Mouse (Mus musculus) intestine, embryonic 14.5 days (tissue): ENCODE measurements at regions not wholly inside any gene's neighbourhood (a gene's known extent, or its start where the extent isn't known, plus 50 kb on each side); places are given as distances from the start of the nearest gene placed in this dataset.

Experiments used
- ATAC-seq: fragments of 200-750 bp; cut with Nextera tagmentation; replicated peaks from 2 replicates; pipeline ENCODE4 v1.8.0; 2017; ENCODE audit warnings: low read depth, moderate number of reproducible peaks, moderate TSS enrichment, moderate library complexity; ENCODE audit not compliant: low FRiP score, low TSS enrichment
- DNase-seq: peaks from one replicate; pipeline ENCODE4 v3.0.0-alpha.2; 2018; ENCODE audit warnings: low spot score
- H3K27ac ChIP-seq: fragments of 300-500 bp; sonication (generic); 2 replicates; pipeline ENCODE4 v1.5.1; 2014; ENCODE audit warnings: low read depth, mild to moderate bottlenecking, control low read depth
- H3K27me3 ChIP-seq: fragments of 300-500 bp; sonication (generic); replicated peaks from 2 replicates; pipeline ENCODE4 v1.6.1; 2014; ENCODE audit warnings: low read length, control low read depth; ENCODE audit not compliant: control insufficient read depth, insufficient read depth
- H3K36me3 ChIP-seq: fragments of 300-500 bp; sonication (generic); 2 replicates; pipeline ENCODE4 v1.6.1; 2014; ENCODE audit warnings: low read length, control low read depth; ENCODE audit not compliant: control insufficient read depth, insufficient read depth
- H3K4me1 ChIP-seq: fragments of 300-500 bp; sonication (generic); replicated peaks from 2 replicates; pipeline ENCODE4 v1.6.1; 2014; ENCODE audit warnings: low read length, control low read depth, mixed read lengths; ENCODE audit not compliant: control insufficient read depth, insufficient read depth
- H3K4me2 ChIP-seq: fragments of 300-500 bp; sonication (generic); 2 replicates; pipeline ENCODE4 v1.6.1; 2014; ENCODE audit warnings: low read length
- H3K4me3 ChIP-seq: fragments of 300-500 bp; sonication (generic); 2 replicates; pipeline ENCODE4 v1.5.1; 2014; ENCODE audit warnings: low read depth, low read length, control low read depth, mixed read lengths
- H3K9ac ChIP-seq: fragments of 300-500 bp; sonication (generic); 2 replicates; pipeline ENCODE4 v1.6.1; 2014; ENCODE audit warnings: mild to moderate bottlenecking, low read length
- H3K9me3 ChIP-seq: fragments of 300-500 bp; sonication (generic); 2 replicates; pipeline ENCODE4 v1.6.1; 2016; ENCODE audit warnings: low read length, control low read depth; ENCODE audit not compliant: control insufficient read depth
- WGBS: fragments of 180-500 bp; shearing (Covaris S2); extraction: QIAGEN DNeasy Blood & Tissue Kit; methylation state at CpG from one replicate; pipeline ENCODE4 v1.1.7; 2014; 5-methylcytosine and 5-hydroxymethylcytosine counted together

GRCm38 (mm10) chr4:94073178-94073870, 483.0 kb upstream of the Gm10306 start:
- ATAC-seq (no peak), DNase-seq (no peak)
- no peaks in the 10 kb centered on the region for H3K36me3 ChIP-seq
- H3K4me1 ChIP-seq, result no peaks in the 10 kb centered on the region
- H3K9ac ChIP-seq, result no peak overlapping the region
- no peak overlapping the region for H3K27ac ChIP-seq
- H3K27me3 ChIP-seq, result no peaks in the 10 kb centered on the region
- no peaks in the 10 kb centered on the region for H3K9me3 ChIP-seq
- 77% methylated on average over 9 of the region's 9 CpGs for whole genome bisulfite sequencing
- H3K4me2 ChIP-seq, result no peak overlapping the region
- no peak overlapping the region for H3K4me3 ChIP-seq

DNA sequence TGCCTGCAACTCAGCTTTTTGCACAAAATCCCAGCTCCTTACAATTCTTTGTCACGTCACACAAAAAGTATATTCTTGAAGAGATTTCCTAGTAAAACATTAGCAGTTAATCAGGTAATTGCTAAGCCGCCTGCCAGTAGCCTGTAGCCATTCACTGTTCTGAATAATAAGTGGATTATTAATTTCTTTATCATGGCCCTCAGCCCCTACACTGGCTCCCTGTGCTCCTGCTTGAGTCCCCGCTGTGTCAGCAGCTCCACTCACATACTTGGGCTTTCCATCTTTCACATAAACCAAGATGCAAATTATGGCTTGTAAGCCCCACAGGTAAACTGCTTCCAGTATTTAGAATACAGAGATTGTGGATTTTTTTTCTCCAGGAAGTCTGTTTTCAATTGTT, 473.5 kb upstream of the Gm10306 start:
- Histone ChIP-seq H3K36me3 (no peaks in the 10 kb centered on the region), H3K4me1 (no peaks in the 10 kb centered on the region), H3K4me2 (no peak overlapping the region), H3K4me3 (no peak overlapping the region), H3K9me3 (no peaks in the 10 kb centered on the region), H3K27me3 (no peaks in the 10 kb centered on the region), H3K27ac (no peak overlapping the region), H3K9ac (no peak overlapping the region)
- no peak for DNase-seq
- ATAC-seq, result no peak
- WGBS, result 77% methylated on average over 3 of the region's 3 CpGs

- no peak for DNase-seq
Observed at GRCm38 (mm10) chr4:94094379-94094778, 462.0 kb upstream of the Gm10306 start.

GRCm38 (mm10) chr4:94106941-94107340, 449.4 kb upstream of the Gm10306 start:
- 90% methylated on average over 4 of the region's 4 CpGs for WGBS
- no peak for ATAC-seq
- Histone ChIP-seq H3K27me3 (no peaks in the 10 kb centered on the region), H3K9me3 (no peaks in the 10 kb centered on the region), H3K4me3 (no peak overlapping the region), H3K9ac (no peak overlapping the region), H3K27ac (no peak overlapping the region), H3K4me1 (no peaks in the 10 kb centered on the region), H3K36me3 (no peaks in the 10 kb centered on the region), H3K4me2 (no peak overlapping the region)
- DNase-seq, result no peak

More at GRCm38 (mm10) chr4:94094379-94094778, 462.0 kb upstream of the Gm10306 start:
- no peaks in the 10 kb centered on the region for H3K4me1 ChIP-seq
- H3K9me3 ChIP-seq, result no peaks in the 10 kb centered on the region
- H3K27me3 ChIP-seq, result no peaks in the 10 kb centered on the region
- no peak overlapping the region for H3K4me2 ChIP-seq
- no peak overlapping the region for H3K4me3 ChIP-seq
- no peak overlapping the region for H3K27ac ChIP-seq
- H3K9ac ChIP-seq, result no peak overlapping the region
- H3K36me3 ChIP-seq, result no peaks in the 10 kb centered on the region
- no peak for ATAC-seq
- 74% methylated on average over 5 of the region's 5 CpGs for WGBS

- Histone ChIP-seq H3K36me3 (no peaks in the 10 kb centered on the region), H3K9ac (no peak overlapping the region), H3K27me3 (no peaks in the 10 kb centered on the region), H3K4me1 (no peaks in the 10 kb centered on the region), H3K4me2 (no peak overlapping the region), H3K27ac (no peak overlapping the region), H3K4me3 (no peak overlapping the region), H3K9me3 (no peaks in the 10 kb centered on the region)
- no peak for DNase-seq
- WGBS, result 84% methylated on average over 3 of the region's 3 CpGs
- no peak for ATAC-seq
Observed at GRCm38 (mm10) chr4:94116881-94117280, 439.5 kb upstream of the Gm10306 start.

DNA sequence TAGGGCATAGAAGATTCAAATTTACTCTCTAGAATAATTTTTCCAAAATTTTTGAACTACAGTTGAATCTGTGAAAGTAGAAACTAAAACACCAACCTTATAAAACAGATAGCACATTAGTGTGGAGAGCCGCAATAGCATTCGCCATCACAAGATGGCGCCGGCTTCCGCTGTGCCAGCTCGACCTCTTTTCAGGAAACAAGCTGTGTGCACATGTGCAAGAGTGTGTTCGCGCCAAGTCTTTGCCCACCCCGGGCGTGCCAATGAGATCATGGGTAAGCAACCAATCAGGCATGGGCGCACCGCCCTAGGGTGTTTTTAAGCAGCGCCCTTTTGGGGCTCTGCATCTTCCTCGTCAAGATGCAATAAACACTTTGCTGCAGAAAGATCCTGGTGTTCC, 432.2 kb upstream of the Gm10306 start:
- Histone ChIP-seq H3K4me2 (no peak overlapping the region), H3K9ac (no peak overlapping the region), H3K36me3 (no peaks in the 10 kb centered on the region), H3K4me3 (no peak overlapping the region), H3K27me3 (no peaks in the 10 kb centered on the region), H3K9me3 (no peaks in the 10 kb centered on the region), H3K27ac (no peak overlapping the region), H3K4me1 (no peaks in the 10 kb centered on the region)
- DNase-seq, result no peak
- ATAC-seq, result no peak
- WGBS, result 78% methylated on average over 14 of the region's 14 CpGs

- ATAC-seq (no peak), DNase-seq (no peak)
- Histone ChIP-seq H3K9ac (no peak overlapping the region), H3K36me3 (no peaks in the 10 kb centered on the region), H3K4me2 (no peak overlapping the region), H3K27me3 (no peaks in the 10 kb centered on the region), H3K27ac (no peak overlapping the region), H3K4me3 (no peak overlapping the region), H3K4me1 (no peaks in the 10 kb centered on the region), H3K9me3 (no peaks in the 10 kb centered on the region)
- WGBS, result 54% methylated on average over 2 of the region's 2 CpGs
Observed at GRCm38 (mm10) chr4:94137921-94138320, 418.4 kb upstream of the Gm10306 start.

- Histone ChIP-seq H3K4me1 (0 out of 2 replicates have a peak, but pooled peaks cover 2% of the 10 kb centered on the region), H3K4me3 (no peak overlapping the region), H3K9ac (no peak overlapping the region), H3K4me2 (no peak overlapping the region), H3K27ac (no peak overlapping the region), H3K9me3 (no peaks in the 10 kb centered on the region), H3K36me3 (no peaks in the 10 kb centered on the region), H3K27me3 (no peaks in the 10 kb centered on the region)
- DNase-seq (no peak), ATAC-seq (no peak)
- 58% methylated on average over 7 of the region's 7 CpGs for whole genome bisulfite sequencing
Observed at GRCm38 (mm10) chr4:94144901-94145801, 411.2 kb upstream of the Gm10306 start.
